Mouse (Mus musculus) olfactory bulb, adult 2 months (tissue): ENCODE data around the gene Adamts2.

Source experiments
- CTCF ChIP-seq: fragments of 200-500 bp; IDR thresholded peaks from 2 replicates; pipeline ENCODE4 v1.5.1; 2012; ENCODE audit warnings: low read depth, mild to moderate bottlenecking, low read length, moderate library complexity; ENCODE audit not compliant: insufficient read depth
- POLR2A ChIP-seq: fragments of 200-500 bp; IDR thresholded peaks from 2 replicates; pipeline ENCODE4 v1.6.1; 2012; ENCODE audit warnings: mild to moderate bottlenecking, low read depth, low read length, moderate library complexity; ENCODE audit not compliant: insufficient read depth

GRCm38 (mm10) chr11:50670881-50671280 is 69.0 kb downstream of the Adamts2 start:
- TF ChIP-seq CTCF = no peak
- no peak for TF ChIP-seq POLR2A
